Mouse (Mus musculus): ENCODE measurements around the gene Itpkb. TPM values are rescaled to one million over a fixed set of nuclear protein-coding genes. Genes with fewer than 3 reads are reported as not detected.

Itpkb gene
- polyA plus RNA-seq, 1 experiment from 2014 or later, result 6.8 TPM

DNA sequence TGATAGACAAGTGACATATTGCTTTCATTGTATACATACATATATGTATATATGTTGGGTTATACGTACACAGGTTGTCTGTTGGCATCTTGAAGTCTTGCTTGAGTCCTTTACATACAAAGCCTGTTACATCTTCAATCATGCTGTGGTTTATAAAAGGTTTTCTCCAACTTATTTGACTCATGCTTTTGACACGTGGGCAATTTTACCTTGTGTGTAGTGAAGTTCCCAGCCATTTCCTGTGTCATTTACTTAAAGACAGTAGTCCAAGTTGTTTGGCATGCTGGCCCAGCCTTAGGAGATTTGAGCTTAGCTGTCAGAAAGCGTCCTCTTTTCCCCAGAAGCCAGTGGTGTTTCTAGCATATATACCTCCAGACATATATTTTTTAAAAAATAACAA is 68.2 kb downstream of the Itpkb start:
- H3K36me3 ChIP-seq (ENCODE audit: insufficient read depth, low read length), result no peaks in the 10 kb centered on the region
- no peak for TF ChIP-seq CTCF (IDR thresholded peaks at IDR 0.05; ENCODE audit: low read depth)

GRCm38 (mm10) chr1:180400691-180401455 is 70.6 kb downstream of the Itpkb start:
- peaks cover 16% of the 10 kb centered on the region for H3K4me1 ChIP-seq (replicated peaks; ENCODE audit: insufficient read depth, low read length)
- WGBS, result 67% methylated on average over 4 of the region's 4 CpGs

More for the DNA sequence above, 68.2 kb downstream of the Itpkb start:
- H3K27me3 ChIP-seq (ENCODE audit: insufficient read depth, low read length), result no peaks in the 10 kb centered on the region
- 77% methylated on average over 3 of the region's 3 CpGs for WGBS
- no peak overlapping the region for H3K27ac ChIP-seq
- ATAC-seq (replicated peaks; ENCODE audit: low FRiP score, low read depth), result no peak
- no peak overlapping the region for H3K4me2 ChIP-seq (ENCODE audit: low read length)
- no peak overlapping the region for H3K4me3 ChIP-seq (replicated peaks; ENCODE audit: low read depth, low read length)
- no peaks in the 10 kb centered on the region for H3K9me3 ChIP-seq (replicated peaks; ENCODE audit: low read length)
- DNase-seq (ENCODE audit: low spot score), result no peak
- H3K9ac ChIP-seq (ENCODE audit: low read depth, low read length), result no peak overlapping the region
- peaks cover 11% of the 10 kb centered on the region; the same call in 1 of the 2 replicates for H3K4me1 ChIP-seq (replicated peaks; ENCODE audit: insufficient read depth, low read length)

DNA sequence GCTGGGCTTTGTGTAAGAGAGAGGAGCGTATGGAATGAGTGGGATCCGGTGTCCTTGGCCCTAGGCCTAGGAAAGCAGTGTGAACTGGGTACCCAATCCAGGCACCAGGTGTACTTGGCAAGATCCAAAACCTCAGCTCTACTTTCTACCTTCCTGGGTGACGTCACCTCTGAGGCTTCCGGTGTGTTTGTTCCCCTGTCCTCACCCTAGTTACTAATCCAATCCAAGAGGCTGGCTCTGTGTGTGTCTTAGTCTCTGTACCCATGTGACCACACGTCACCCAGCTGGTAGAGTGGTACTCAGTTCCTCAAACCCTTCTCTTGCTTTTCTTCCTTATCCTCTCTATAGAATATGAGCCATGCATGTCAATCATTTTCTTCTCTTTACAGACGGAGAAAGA is 71.4 kb downstream of the Itpkb start:
- Histone ChIP-seq H3K27ac (peak overlapping the region; percentile 85), H3K27me3 (ENCODE audit: insufficient read depth, low read length) (no peaks in the 10 kb centered on the region), H3K9ac (ENCODE audit: low read depth, low read length) (no peak overlapping the region), H3K4me2 (ENCODE audit: low read length) (no peak overlapping the region), H3K36me3 (ENCODE audit: insufficient read depth, low read length) (no peaks in the 10 kb centered on the region), H3K4me1 (replicated peaks; ENCODE audit: insufficient read depth, low read length) (peaks cover 16% of the 10 kb centered on the region), H3K4me3 (replicated peaks; ENCODE audit: low read depth, low read length) (no peak overlapping the region), H3K9me3 (replicated peaks; ENCODE audit: low read length) (no peaks in the 10 kb centered on the region)
- ATAC-seq (replicated peaks; ENCODE audit: low FRiP score, low read depth) (no peak), DNase-seq (ENCODE audit: low spot score) (no peak)
- WGBS, result 85% methylated on average over 6 of the region's 6 CpGs
- TF ChIP-seq CTCF (IDR thresholded peaks at IDR 0.05; ENCODE audit: low read depth), result no peak

More at GRCm38 (mm10) chr1:180400691-180401455, 70.6 kb downstream of the Itpkb start:
- no peak for ATAC-seq (replicated peaks; ENCODE audit: low FRiP score, low read depth)
- no peak for DNase-seq (ENCODE audit: low spot score)
- no peaks in the 10 kb centered on the region for H3K36me3 ChIP-seq (ENCODE audit: insufficient read depth, low read length)
- no peaks in the 10 kb centered on the region for H3K27me3 ChIP-seq (ENCODE audit: insufficient read depth, low read length)
- peak overlapping the region; percentile 21; the same call in 1 of the 2 replicates for H3K27ac ChIP-seq
- no peak overlapping the region for H3K4me2 ChIP-seq (ENCODE audit: low read length)
- no peak overlapping the region for H3K4me3 ChIP-seq (replicated peaks; ENCODE audit: low read depth, low read length)
- H3K9me3 ChIP-seq (replicated peaks; ENCODE audit: low read length), result no peaks in the 10 kb centered on the region
- H3K9ac ChIP-seq (ENCODE audit: low read depth, low read length), result no peak overlapping the region
- no peak for TF ChIP-seq CTCF (IDR thresholded peaks at IDR 0.05; ENCODE audit: low read depth)

DNA sequence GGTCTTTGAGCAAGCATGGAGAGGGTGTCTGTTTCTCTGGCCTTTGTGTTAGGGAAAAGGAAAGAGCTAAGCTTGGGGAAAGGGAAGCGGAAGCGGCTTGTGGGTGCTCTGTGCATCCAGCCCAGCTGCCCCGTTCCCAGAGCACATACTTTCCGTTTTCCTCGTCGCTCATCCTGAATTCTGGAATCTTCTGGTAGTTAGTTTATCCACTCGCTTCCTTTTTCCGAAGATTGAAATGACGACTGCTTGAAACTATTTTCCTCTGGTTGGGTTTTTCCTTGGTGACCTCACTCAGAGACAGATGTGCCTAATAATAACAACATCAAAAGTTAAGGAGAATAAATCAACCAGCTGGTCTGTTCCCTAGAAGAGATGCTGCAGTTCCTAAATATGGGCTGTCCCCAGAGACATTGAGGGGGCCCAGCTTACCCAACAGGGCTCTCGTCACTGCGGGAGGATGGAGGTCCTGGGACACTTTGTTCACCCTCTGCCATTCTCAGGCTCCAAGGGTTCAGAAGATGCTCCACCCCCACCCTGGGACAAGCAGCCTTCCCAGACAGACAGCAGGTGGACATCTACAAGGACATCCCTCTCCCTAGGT is 72.3 kb downstream of the Itpkb start:
- no peak overlapping the region for H3K9ac ChIP-seq (ENCODE audit: low read depth, low read length)
- H3K9me3 ChIP-seq (replicated peaks; ENCODE audit: low read length), result no peaks in the 10 kb centered on the region
- H3K4me2 ChIP-seq (ENCODE audit: low read length), result no peak overlapping the region
- no peak overlapping the region for H3K4me3 ChIP-seq (replicated peaks; ENCODE audit: low read depth, low read length)
- H3K27ac ChIP-seq, result peak overlapping the region; percentile 85
- no peaks in the 10 kb centered on the region for H3K36me3 ChIP-seq (ENCODE audit: insufficient read depth, low read length)
- no peaks in the 10 kb centered on the region for H3K27me3 ChIP-seq (ENCODE audit: insufficient read depth, low read length)
- WGBS, result 73% methylated on average over 11 of the region's 11 CpGs
- DNase-seq (ENCODE audit: low spot score) (peak; percentile 76), ATAC-seq (replicated peaks; ENCODE audit: low FRiP score, low read depth) (no peak)
- TF ChIP-seq CTCF (IDR thresholded peaks at IDR 0.05; ENCODE audit: low read depth), result no peak
- peaks cover 16% of the 10 kb centered on the region for H3K4me1 ChIP-seq (replicated peaks; ENCODE audit: insufficient read depth, low read length)

GRCm38 (mm10) chr1:180403357-180403693 is 73.0 kb downstream of the Itpkb start:
- Histone ChIP-seq H3K27ac (peak overlapping the region; percentile 85), H3K9ac (ENCODE audit: low read depth, low read length) (no peak overlapping the region), H3K9me3 (replicated peaks; ENCODE audit: low read length) (no peaks in the 10 kb centered on the region), H3K4me2 (ENCODE audit: low read length) (no peak overlapping the region; the same call in 1 of the 2 replicates), H3K27me3 (ENCODE audit: insufficient read depth, low read length) (no peaks in the 10 kb centered on the region), H3K4me3 (replicated peaks; ENCODE audit: low read depth, low read length) (no peak overlapping the region), H3K36me3 (ENCODE audit: insufficient read depth, low read length) (no peaks in the 10 kb centered on the region), H3K4me1 (replicated peaks; ENCODE audit: insufficient read depth, low read length) (peaks cover 20% of the 10 kb centered on the region)
- WGBS, result 86% methylated on average over 8 of the region's 8 CpGs
- ATAC-seq (replicated peaks; ENCODE audit: low FRiP score, low read depth) (no peak), DNase-seq (ENCODE audit: low spot score) (no peak)
- no peak for TF ChIP-seq CTCF (IDR thresholded peaks at IDR 0.05; ENCODE audit: low read depth)

DNA sequence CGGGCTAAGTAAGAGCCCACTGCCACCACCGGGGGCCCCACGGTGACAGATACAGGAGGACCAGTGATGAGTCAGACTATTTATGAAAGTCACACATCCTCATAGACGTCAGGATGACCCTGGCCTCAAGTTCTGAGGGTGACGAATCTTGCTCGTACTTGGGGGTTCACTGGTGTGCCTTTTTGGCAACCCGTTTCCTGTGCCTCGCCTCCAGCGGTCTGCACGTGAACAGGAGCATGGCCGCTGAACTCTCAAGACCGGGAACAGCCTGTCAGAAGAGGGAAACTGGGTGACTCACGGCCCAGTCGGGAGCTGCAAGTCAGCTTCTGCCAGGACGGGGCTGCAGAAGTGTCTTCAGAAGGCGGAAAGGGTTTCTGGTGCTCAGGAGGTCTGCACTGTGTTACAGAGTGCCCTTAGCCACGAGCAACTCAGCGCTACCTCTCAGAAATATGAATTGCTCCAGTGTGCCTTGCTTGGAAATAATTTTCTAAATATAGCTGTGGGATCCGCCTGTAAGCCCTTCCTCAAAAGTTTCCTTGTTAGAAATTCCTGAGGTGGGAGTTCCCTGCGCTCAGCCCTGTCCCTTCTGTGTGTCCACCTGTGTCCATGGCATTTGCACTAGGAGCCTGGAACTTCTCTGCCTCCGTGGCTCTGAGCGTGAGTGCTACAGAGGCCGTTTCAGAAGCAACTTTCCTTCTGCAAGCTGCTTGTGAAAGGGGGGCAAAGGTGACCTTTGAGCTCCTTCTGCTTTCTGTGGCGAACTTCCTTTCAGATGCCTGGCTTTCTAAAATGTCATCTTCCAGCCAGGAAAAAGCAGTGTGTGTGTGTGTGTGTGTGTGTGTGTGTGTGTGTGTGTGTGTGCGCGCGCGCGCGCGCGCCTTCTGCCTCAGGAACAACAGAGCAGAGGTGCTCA is 73.7 kb downstream of the Itpkb start:
- ATAC-seq (replicated peaks; ENCODE audit: low FRiP score, low read depth), result peak; percentile 29; the same call in 1 of the 2 replicates
- Histone ChIP-seq H3K4me3 (replicated peaks; ENCODE audit: low read depth, low read length) (no peak overlapping the region), H3K27me3 (ENCODE audit: insufficient read depth, low read length) (no peaks in the 10 kb centered on the region), H3K27ac (peak overlapping the region; percentile 85), H3K36me3 (ENCODE audit: insufficient read depth, low read length) (no peaks in the 10 kb centered on the region), H3K4me2 (ENCODE audit: low read length) (peak overlapping the region; percentile 25), H3K9ac (ENCODE audit: low read depth, low read length) (0 out of 2 replicates have a peak overlapping the region, but pooled peaks have one; percentile 8), H3K4me1 (replicated peaks; ENCODE audit: insufficient read depth, low read length) (peaks cover 26% of the 10 kb centered on the region), H3K9me3 (replicated peaks; ENCODE audit: low read length) (no peaks in the 10 kb centered on the region)
- 38% methylated on average over 32 of the region's 32 CpGs for WGBS
- peak; percentile 82 for DNase-seq (ENCODE audit: low spot score)
- no peak for TF ChIP-seq CTCF (IDR thresholded peaks at IDR 0.05; ENCODE audit: low read depth)

Measured in kidney, postnatal 0 days (tissue).